In genomic region chr5:141574263-141574662, GRCm38 (mm10) we compare ENCODE assay signal across 9 mouse cellular contexts.
DNase-seq lines count a peak whose midpoint lies in the region; ATAC-seq and TF ChIP-seq lines count a peak whose summit lies in the region.
"Had no signal": no experiment of that assay in that cellular context is flagged by ENCODE, and none has a peak within 500 bp of the region (broad histone marks: within the 10 kb centered on the region; RNA-seq: fewer than 3 reads in every experiment).

No protein-coding gene starts in this region.

- no peak overlapping the region for H3K9ac ChIP-seq in limb, embryonic 14.5 days (ENCODE audit: low read depth, low read length, severe bottlenecking)
- H3K9ac ChIP-seq in heart, embryonic 14.5 days (ENCODE audit: low read length), result no peak overlapping the region
- H3K9ac ChIP-seq: embryonic facial prominence, embryonic 15.5 days had no signal

- H3K9me3 ChIP-seq in limb, embryonic 14.5 days (ENCODE audit: control insufficient read depth, low read length), result no peaks in the 10 kb centered on the region
- H3K9me3 ChIP-seq in limb, embryonic 10.5 days (replicated peaks), result no peaks in the 10 kb centered on the region
- no peaks in the 10 kb centered on the region for H3K9me3 ChIP-seq in heart, embryonic 14.5 days (ENCODE audit: control insufficient read depth, low read length)
- H3K9me3 ChIP-seq: embryonic facial prominence, embryonic 15.5 days had no signal

- H3K4me3 ChIP-seq in limb, embryonic 14.5 days (replicated peaks; ENCODE audit: low read length), result no peak overlapping the region
- no peak overlapping the region for H3K4me3 ChIP-seq in limb, embryonic 10.5 days
- H3K4me3 ChIP-seq in heart, embryonic 14.5 days (ENCODE audit: control insufficient read depth in 1 of 2, insufficient read depth in 1 of 2, low read depth in 1 of 2, low read length in 2 of 2), result no peak overlapping the region
- H3K4me3 ChIP-seq: embryonic facial prominence, embryonic 15.5 days had no signal

- no peaks in the 10 kb centered on the region for H3K36me3 ChIP-seq in limb, embryonic 14.5 days (ENCODE audit: control insufficient read depth, insufficient read depth, low read length)
- H3K36me3 ChIP-seq in limb, embryonic 10.5 days, result no peaks in the 10 kb centered on the region
- no peaks in the 10 kb centered on the region for H3K36me3 ChIP-seq in heart, embryonic 14.5 days (ENCODE audit: control insufficient read depth, insufficient read depth, low read length)
- H3K36me3 ChIP-seq: embryonic facial prominence, embryonic 15.5 days had no signal

- no peaks in the 10 kb centered on the region for H3K4me1 ChIP-seq in limb, embryonic 14.5 days (ENCODE audit: control insufficient read depth, insufficient read depth, low read length)
- peaks cover 8% of the 10 kb centered on the region for H3K4me1 ChIP-seq in limb, embryonic 10.5 days
- H3K4me1 ChIP-seq in heart, embryonic 14.5 days (ENCODE audit: control insufficient read depth in 2 of 2, insufficient read depth in 2 of 2, low read length in 2 of 2), result peaks cover 4 to 8% of the 10 kb centered on the region in 2 experiments; a peak in 2 of 4 replicates
- H3K4me1 ChIP-seq: embryonic facial prominence, embryonic 15.5 days had no signal

- H3K27ac ChIP-seq in limb, embryonic 14.5 days (replicated peaks; ENCODE audit: low read depth, low read length), result no peak overlapping the region
- no peak overlapping the region for H3K27ac ChIP-seq in limb, embryonic 10.5 days
- H3K27ac ChIP-seq in heart, embryonic 14.5 days (replicated peaks in 1 of 2; ENCODE audit: control insufficient read depth in 1 of 2, insufficient read depth in 1 of 2, low read depth in 2 of 2, low read length in 2 of 2), result no peak overlapping the region
- H3K27ac ChIP-seq: embryonic facial prominence, embryonic 15.5 days had no signal

- DNase-seq in limb, embryonic 14.5 days (ENCODE audit: low spot score), result peak; percentile 34
- no peak for DNase-seq in limb, embryonic 10.5 days (ENCODE audit: low spot score)
- peak; percentile 10 for DNase-seq in cerebellum, adult 8-10 months
- DNase-seq in ovary, postnatal 10 days (ENCODE audit: low spot score), result peak; percentile 29
- no peak for DNase-seq in thymus, postnatal 4 days
- DNase-seq in layer of hippocampus, adult 9-11 months, result no peak

- no peak for ATAC-seq in limb, embryonic 14.5 days (ENCODE audit: low FRiP score, low read depth)
- ATAC-seq in heart, embryonic 14.5 days (ENCODE audit: insufficient number of reproducible peaks, insufficient read depth, low FRiP score, low read depth), result peak; percentile 61; the same call in 1 of the 2 replicates
- ATAC-seq in megakaryocyte, adult 5-6 weeks (ENCODE audit: poor library complexity, severe bottlenecking), result no peak

- WGBS in limb, embryonic 14.5 days, result 80% methylated on average over 1 of the region's 1 CpGs
- WGBS in limb, embryonic 10.5 days, result 92% methylated on average over 1 of the region's 1 CpGs
- 88% methylated on average over 1 of the region's 1 CpGs for WGBS in heart, embryonic 14.5 days

- H3K27me3 ChIP-seq in limb, embryonic 14.5 days (ENCODE audit: control insufficient read depth, insufficient read depth, low read length), result no peaks in the 10 kb centered on the region
- H3K27me3 ChIP-seq in limb, embryonic 10.5 days (ENCODE audit: low read depth, poor library complexity, severe bottlenecking), result no peaks in the 10 kb centered on the region
- no peaks in the 10 kb centered on the region for H3K27me3 ChIP-seq in heart, embryonic 14.5 days (ENCODE audit: control insufficient read depth, insufficient read depth, low read length)
- H3K27me3 ChIP-seq: embryonic facial prominence, embryonic 15.5 days had no signal

- no peak for TF ChIP-seq POLR2A in limb, embryonic 14.5 days (IDR thresholded peaks at IDR 0.05; ENCODE audit: borderline replicate concordance, extremely low read depth, insufficient read depth, insufficient read length)

- no peak overlapping the region for H3K4me2 ChIP-seq in limb, embryonic 14.5 days (replicated peaks; ENCODE audit: low read depth, low read length, severe bottlenecking)
- H3K4me2 ChIP-seq in heart, embryonic 14.5 days (ENCODE audit: low read length), result no peak overlapping the region
- H3K4me2 ChIP-seq: embryonic facial prominence, embryonic 15.5 days had no signal

Comparison
In these comparisons a context has a peak if more than half of its experiments do, and no peak if none do; other contexts are left out.
1. DNase-seq: peak in limb, embryonic 14.5 days (single experiment), cerebellum, adult 8-10 months (single experiment) and ovary, postnatal 10 days (single experiment); none in limb, embryonic 10.5 days (single experiment), thymus, postnatal 4 days (single experiment) and layer of hippocampus, adult 9-11 months (single experiment).